Mouse (Mus musculus): ENCODE data around the gene Gp2. TPM values are rescaled to one million over a fixed set of nuclear protein-coding genes. Genes with fewer than 3 reads are reported as not detected.

The Gp2 gene
- total and polyA plus RNA-seq, 3 experiments: not detected

DNA sequence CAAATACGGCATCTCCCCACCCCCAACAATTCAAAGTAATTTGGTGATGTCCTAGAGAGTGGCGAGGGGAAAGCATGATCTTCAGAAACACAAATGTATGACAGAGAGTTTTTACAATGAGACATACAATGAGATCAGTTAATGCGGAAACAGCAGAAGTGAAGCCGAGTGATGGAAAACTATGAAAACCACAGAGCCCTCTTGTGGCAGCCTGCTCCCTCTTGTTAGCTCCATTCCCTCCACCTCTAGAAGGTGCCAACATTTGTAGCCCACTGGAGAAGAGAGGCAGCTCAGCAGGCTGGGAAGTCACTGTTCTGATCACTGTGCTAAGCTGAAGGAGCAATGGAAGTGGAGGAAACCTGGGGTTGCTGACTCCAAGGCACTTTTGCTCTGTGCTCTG is 15.2 kb downstream of the Gp2 start:
- Histone ChIP-seq H3K4me1 (ENCODE audit: control insufficient read depth in 1 of 2, insufficient read depth in 2 of 2) (peaks cover 0 to 11% of the 10 kb centered on the region in 2 experiments; a peak in 2 of 4 replicates), H3K27ac (ENCODE audit: insufficient read depth, low read depth) (no peak overlapping the region), H3K27me3 (replicated peaks) (peaks cover 58% of the 10 kb centered on the region), H3K4me3 (replicated peaks in 1 of 3; ENCODE audit: low read depth in 2 of 3, low read length in 2 of 3, poor library complexity in 1 of 3) (no peak overlapping the region), H3K9ac (ENCODE audit: insufficient read depth, low read depth) (no peak overlapping the region), H3K79me2 (replicated peaks; ENCODE audit: control insufficient read depth, extremely low read depth, insufficient read depth, poor library complexity, severe bottlenecking) (no peaks in the 10 kb centered on the region), H3K36me3 (replicated peaks in 1 of 2; ENCODE audit: control insufficient read depth in 1 of 2, insufficient read depth in 1 of 2, low read length in 1 of 2) (no peaks in the 10 kb centered on the region), H3K9me3 (replicated peaks; ENCODE audit: low read length) (no peaks in the 10 kb centered on the region), H3K4me2 (ENCODE audit: insufficient read depth, low read depth, poor library complexity, severe bottlenecking) (no peak overlapping the region)
- in situ Hi-C loops (cut with MboI; ENCODE audit: low pct_ligation_motif_present, low pct_unique_long_range_greater_than_20kb, low sequenced_read_pairs) (no loop called here), dilution Hi-C loops (cut with MboI; ENCODE audit: extremely low pct_ligation_motif_present, extremely low pct_unique_long_range_greater_than_20kb, low sequenced_read_pairs) (no loop called here)
- peak; percentile 16 for DNase-seq (ENCODE audit: extremely low read depth)
- TF ChIP-seq CTCF (conservative IDR thresholded peaks at IDR 0.05 in 1 of 2, IDR thresholded peaks at IDR 0.05 in 1 of 2; ENCODE audit: low read depth in 2 of 2, low read length in 2 of 2) (peak in 1 of 2 experiments; percentile 59; a peak in 2 of 4 replicates), MAFK (IDR thresholded peaks at IDR 0.05; ENCODE audit: insufficient replicate concordance, low read length) (no peak), MAZ (IDR thresholded peaks at IDR 0.05; ENCODE audit: low read depth, low read length) (no peak), RAD21 (IDR thresholded peaks at IDR 0.05; ENCODE audit: low read depth, low read length) (peak; percentile 19), HCFC1 (IDR thresholded peaks at IDR 0.05; ENCODE audit: low read depth, low read length) (no peak), SMC3 (IDR thresholded peaks at IDR 0.05; ENCODE audit: low read depth, low read length) (peak; percentile 47), IRF4 (IDR thresholded peaks at IDR 0.05; ENCODE audit: low read depth, low read length) (no peak), E2F4 (IDR thresholded peaks at IDR 0.05; ENCODE audit: insufficient replicate concordance, low read depth, low read length) (no peak), RCOR1 (conservative IDR thresholded peaks at IDR 0.05; ENCODE audit: low read depth, low read length) (no peak), PAX5 (IDR thresholded peaks at IDR 0.05; ENCODE audit: low read length) (no peak), ELF1 (IDR thresholded peaks at IDR 0.05; ENCODE audit: low read depth, low read length) (0 out of 2 replicates have a peak, but pooled peaks have one; percentile 19), GABPA (IDR thresholded peaks at IDR 0.05; ENCODE audit: insufficient replicate concordance, low read depth, low read length) (no peak)

DNA sequence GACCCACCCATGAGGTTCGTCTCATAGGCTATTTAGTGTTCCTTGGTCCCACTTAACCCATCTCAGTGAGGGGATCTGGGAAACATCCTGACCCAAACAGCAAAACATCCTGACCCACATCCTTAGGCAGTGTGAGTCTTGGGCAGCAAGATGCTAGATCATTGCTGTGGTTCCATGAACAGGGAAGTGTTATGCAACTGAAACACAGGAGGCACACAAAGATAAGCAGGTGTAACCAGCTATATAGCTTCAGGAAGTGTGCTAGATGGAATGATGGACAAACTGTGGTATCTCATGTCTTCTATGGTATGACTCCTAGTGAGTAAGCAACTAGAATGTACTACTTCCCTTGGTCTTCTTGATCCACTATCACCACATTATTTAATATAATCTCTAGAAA is 17.1 kb downstream of the Gp2 start:
- TF ChIP-seq UBTF (IDR thresholded peaks at IDR 0.05; ENCODE audit: low read depth, low read length): no peak
- TF ChIP-seq POLR2AphosphoS2 (IDR thresholded peaks at IDR 0.05; ENCODE audit: low read depth, low read length): no peak
- TF ChIP-seq E2F4 (IDR thresholded peaks at IDR 0.05; ENCODE audit: insufficient replicate concordance, low read depth, low read length): no peak
- no peak for TF ChIP-seq NRF1 (IDR thresholded peaks at IDR 0.05; ENCODE audit: low read depth, low read length)
- TF ChIP-seq HCFC1 (IDR thresholded peaks at IDR 0.05; ENCODE audit: low read depth, low read length): no peak
- TF ChIP-seq SMC3 (IDR thresholded peaks at IDR 0.05; ENCODE audit: low read depth, low read length): no peak
- no peak for TF ChIP-seq IRF4 (IDR thresholded peaks at IDR 0.05; ENCODE audit: low read depth, low read length)
- TF ChIP-seq BHLHE40 (IDR thresholded peaks at IDR 0.05; ENCODE audit: low read depth, low read length): no peak
- no peak for TF ChIP-seq MYC (IDR thresholded peaks at IDR 0.05; ENCODE audit: low read depth, low read length)
- no peak for TF ChIP-seq ELF1 (IDR thresholded peaks at IDR 0.05; ENCODE audit: low read depth, low read length)
- no peak for TF ChIP-seq NELFE (IDR thresholded peaks at IDR 0.05; ENCODE audit: low read depth, low read length)
- no peak for TF ChIP-seq USF2 (conservative IDR thresholded peaks at IDR 0.05; ENCODE audit: low read depth, low read length)
- TF ChIP-seq POLR2A (IDR thresholded peaks at IDR 0.05; ENCODE audit: low read depth, low read length): no peak
- no peak for TF ChIP-seq MAZ (IDR thresholded peaks at IDR 0.05; ENCODE audit: low read depth, low read length)
- TF ChIP-seq MAX (IDR thresholded peaks at IDR 0.05; ENCODE audit: low read length): no peak
- no peak for TF ChIP-seq ZC3H11A (IDR thresholded peaks at IDR 0.05; ENCODE audit: low read depth, low read length)
- TF ChIP-seq SIN3A (IDR thresholded peaks at IDR 0.05; ENCODE audit: low read length): no peak
- no peak for TF ChIP-seq TCF12 (IDR thresholded peaks at IDR 0.05; ENCODE audit: low read depth, low read length)
- no peak overlapping the region for H3K27ac ChIP-seq (ENCODE audit: insufficient read depth, low read depth)
- dilution Hi-C loops (cut with MboI; ENCODE audit: extremely low pct_ligation_motif_present, extremely low pct_unique_long_range_greater_than_20kb, low sequenced_read_pairs): no loop called here
- no peaks in the 10 kb centered on the region for H3K9me3 ChIP-seq (replicated peaks; ENCODE audit: low read length)
- no peaks in the 10 kb centered on the region for H3K36me3 ChIP-seq (replicated peaks in 1 of 2; ENCODE audit: control insufficient read depth in 1 of 2, insufficient read depth in 1 of 2, low read length in 1 of 2)
- no peak for DNase-seq (ENCODE audit: extremely low read depth)
- H3K27me3 ChIP-seq (replicated peaks): peaks cover 48% of the 10 kb centered on the region
- in situ Hi-C loops (cut with MboI; ENCODE audit: low pct_ligation_motif_present, low pct_unique_long_range_greater_than_20kb, low sequenced_read_pairs): no loop called here
- no peak overlapping the region for H3K4me3 ChIP-seq (replicated peaks in 1 of 3; ENCODE audit: low read depth in 2 of 3, low read length in 2 of 3, poor library complexity in 1 of 3)
- peaks cover 0 to 11% of the 10 kb centered on the region in 2 experiments; a peak in 2 of 4 replicates for H3K4me1 ChIP-seq (ENCODE audit: control insufficient read depth in 1 of 2, insufficient read depth in 2 of 2)
- H3K9ac ChIP-seq (ENCODE audit: insufficient read depth, low read depth): no peak overlapping the region
- no peak overlapping the region for H3K4me2 ChIP-seq (ENCODE audit: insufficient read depth, low read depth, poor library complexity, severe bottlenecking)
- H3K79me2 ChIP-seq (replicated peaks; ENCODE audit: control insufficient read depth, extremely low read depth, insufficient read depth, poor library complexity, severe bottlenecking): no peaks in the 10 kb centered on the region

Data from CH12.LX (cell line).